Mouse (Mus musculus) CD8-positive naive resting alpha-beta T cell, adult 2 months (primary cell): ENCODE measurements around the gene Arrdc1.
"Not testable (repeated sequence)": the region's sequence is repeated elsewhere in the genome, so short reads cannot be mapped to it uniquely, and the experiment has no call there.

Source experiments
- DNase-seq, 2 experiments: peaks; one replicate each; pipeline ENCODE4 v3.0.0; 2022; ENCODE audit warnings: low read depth in 2 of 2, low spot score in 2 of 2

Arrdc1 gene

DNA sequence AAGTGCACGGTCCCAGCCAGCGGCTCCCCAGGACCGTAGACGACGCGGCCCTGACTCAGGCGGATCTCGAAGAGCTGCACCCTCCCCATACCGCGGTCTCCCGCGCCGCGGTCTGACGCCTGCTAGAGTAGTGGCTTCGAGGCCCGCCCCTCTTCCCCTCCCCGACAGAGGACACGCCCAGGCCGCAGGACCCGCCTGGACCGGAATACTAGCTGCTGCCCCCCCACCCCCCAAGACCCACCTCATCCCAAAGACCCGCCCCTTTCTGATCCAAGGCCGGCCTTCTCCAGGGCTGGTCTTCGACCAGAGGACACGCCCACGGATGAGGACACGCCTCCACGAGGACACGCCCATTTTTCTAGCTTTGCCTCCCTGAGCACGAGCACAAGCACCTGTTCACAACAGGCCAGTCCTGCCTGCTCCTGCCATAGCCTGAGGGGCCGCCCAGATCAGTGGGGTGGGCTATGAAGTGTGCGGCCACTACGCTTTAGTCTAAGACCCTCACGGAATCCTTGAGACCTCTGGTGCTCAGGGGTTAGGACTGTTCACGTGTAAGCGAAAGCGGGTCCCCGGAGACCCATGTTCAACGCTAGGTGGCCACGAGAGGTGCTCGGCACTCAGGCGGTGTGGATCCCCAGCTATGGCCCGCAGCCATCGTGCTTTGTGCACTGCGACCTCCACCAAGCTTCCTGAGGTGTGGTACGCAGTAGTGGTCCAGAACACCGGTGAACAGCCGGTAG lies at the start of gene Arrdc1:
Gene Arrdc1, minus strand, starts transcription at position 196 of the 740 bp plus-strand sequence.
- peak; percentile 91 to 97 for DNase-seq

DNA sequence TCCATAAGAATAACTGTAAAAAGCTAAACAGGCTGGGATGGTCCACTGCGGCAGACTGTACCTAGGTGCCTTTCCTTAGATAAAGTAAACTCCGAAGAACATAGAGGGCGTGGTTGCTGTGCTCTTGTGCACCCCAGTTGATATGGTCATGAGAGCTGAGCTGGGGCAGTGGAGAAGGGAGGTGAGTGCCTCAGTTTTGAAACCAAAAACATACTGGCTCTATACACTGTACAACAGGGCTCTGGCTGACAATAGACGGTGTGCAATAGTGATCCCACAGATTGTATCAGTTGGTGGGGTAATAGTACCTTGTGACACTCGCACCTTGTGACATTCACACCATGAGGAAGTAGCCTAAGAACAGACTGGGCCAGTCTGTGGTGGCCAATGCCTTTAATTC lies 41.9 kb upstream of the Arrdc1 start:
- no peak for DNase-seq

DNA sequence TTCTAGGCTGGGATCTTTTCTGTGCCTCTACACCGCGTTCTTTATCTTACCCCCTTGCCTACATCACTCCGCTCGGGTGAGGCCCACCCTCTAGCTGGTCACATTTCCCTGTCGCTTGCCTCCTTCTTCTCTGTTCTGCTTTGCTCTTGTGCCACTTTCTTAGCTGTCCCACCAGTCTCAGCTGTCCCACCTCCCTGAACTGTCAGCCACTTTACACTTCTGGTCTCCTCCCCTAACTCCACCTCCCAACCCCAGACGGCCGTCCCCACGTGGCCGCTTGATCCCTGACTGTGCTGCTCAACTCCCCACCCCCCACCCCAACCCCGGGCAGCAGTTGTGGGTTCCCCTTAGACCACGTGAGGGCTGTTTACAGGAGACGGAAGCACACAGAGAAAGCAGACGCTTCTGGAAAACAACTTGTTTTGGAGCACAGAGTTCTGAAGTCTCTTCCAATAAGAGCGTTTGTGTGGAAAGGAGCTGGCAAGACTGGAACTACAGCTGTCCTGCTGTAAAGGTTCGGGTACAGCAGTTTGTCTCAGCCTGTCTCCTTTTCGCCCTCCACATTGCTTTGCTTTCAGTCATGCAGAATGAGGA lies 40.7 kb upstream of the Arrdc1 start, which contains the start of gene Pnpla7:
Gene Pnpla7, plus strand, starts transcription at position 330 of the 594 bp plus-strand sequence.
- peak; percentile 83 to 85 for DNase-seq

DNA sequence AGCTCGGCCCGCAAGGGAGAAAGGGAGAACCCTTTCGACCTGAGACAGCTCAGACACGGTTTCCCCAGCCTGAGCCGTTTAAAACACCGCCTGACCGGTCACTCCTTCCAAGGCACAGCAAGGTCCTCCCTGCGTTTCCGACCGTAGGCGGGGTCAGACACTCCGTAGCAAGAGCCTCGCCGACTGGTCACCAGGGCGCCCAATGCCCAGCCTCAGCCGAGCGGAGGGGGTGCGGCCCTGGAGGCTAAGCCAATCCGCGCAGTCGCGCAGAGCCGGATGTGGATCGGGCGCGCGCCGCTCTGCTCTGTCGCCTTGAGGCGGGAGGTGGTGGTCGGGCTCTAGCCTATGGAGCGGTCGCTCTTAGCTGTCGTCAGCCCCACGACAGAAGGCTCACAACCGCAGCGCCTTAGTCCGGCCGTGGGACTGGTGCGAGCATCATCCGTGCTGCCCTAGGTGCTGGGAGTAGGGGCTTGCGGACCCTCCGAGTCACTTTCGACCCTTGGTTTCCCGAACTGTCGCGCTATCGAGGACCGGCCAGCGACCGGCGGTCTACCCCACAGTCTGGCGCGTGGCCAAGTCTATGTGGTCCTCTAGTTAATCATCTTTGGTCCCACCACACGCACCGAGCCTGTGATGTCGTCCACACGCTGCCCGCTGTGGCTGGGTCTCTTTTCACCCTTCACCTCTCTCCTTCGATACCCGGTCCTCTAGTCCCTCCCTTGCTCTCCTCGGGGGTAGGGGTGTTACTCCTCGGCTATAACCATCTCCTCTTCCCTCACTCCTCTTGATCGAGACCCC lies 40.1 kb upstream of the Arrdc1 start, which contains the start of gene Mrpl41:
Gene Mrpl41, minus strand, starts transcription at position 193 of the 798 bp plus-strand sequence.
- peak; percentile 91 to 92 for DNase-seq

DNA sequence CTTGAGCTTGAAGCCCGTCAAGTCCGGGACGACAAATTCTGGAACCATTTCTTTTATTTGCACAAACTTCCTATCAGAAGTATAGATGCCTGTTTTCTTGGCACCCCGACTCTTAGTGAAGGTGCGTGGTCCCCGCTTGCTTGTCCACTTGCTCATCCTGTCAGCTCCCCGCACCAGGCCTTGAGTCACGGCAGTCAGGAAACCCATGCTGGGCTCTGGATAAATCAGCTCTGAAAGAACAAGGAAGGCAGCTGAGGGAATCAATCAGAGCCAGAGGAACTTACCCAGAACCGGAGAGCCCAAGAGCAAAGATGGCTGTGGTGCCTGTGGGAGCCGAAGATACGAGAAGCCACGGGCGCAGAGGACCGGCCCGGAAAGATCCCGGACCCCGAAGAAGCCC lies 39.4 kb upstream of the Arrdc1 start:
- not testable (repeated sequence) for DNase-seq

DNA sequence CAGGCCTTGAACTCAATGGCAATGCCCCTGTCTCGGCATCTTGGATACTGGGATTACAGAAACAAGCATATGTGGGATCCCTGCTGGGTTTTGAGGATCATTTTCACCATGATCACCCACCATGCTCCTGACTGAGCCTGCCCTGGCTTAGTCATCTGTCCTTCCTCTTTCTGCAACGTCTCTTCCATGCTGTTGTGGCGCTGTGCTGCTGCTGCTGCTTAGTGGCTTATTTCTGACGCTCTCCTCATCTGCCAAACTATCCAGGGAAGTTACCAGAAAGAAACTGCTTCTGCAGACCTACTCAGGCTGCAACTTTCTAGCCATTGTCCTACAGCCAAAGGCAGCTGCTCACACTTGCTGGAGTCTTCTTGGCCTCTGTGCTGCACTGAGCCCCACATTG lies 35.3 kb upstream of the Arrdc1 start:
- DNase-seq = no peak

DNA sequence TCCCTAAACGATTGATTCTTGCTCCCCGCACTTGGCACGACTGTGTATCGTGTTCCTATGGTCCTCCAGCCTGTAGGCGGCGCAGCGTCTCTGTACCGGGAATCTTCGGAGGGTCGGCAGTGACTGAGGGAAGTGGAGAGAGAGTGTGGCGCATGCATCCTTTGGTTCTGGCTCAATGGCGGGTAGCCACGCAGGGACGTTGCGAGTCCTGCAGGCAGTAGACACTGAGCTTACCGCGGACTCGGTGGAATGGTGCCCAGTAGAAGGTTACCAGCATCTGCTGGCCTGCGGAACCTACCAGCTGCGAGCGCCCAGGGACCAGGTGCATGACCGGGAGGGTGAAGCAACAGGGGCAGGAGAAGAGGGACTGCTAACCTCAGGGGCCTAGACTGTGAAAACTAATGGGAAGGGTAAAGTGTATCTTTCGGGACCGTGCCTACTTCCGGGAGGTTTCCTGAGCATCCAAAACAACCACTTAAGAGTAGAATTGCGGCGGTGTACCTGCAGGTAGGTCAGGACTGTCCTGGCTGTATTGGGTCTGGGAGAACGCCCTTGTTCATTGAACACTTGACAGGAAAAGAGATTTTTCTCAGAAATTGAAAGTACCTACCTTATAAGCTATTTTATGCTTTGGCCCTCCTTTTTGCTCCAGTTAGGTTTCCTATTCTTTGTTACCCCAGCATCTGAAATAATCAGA lies 27.4 kb upstream of the Arrdc1 start, which contains the start of gene Dph7:
Gene Dph7, plus strand, starts transcription at position 97 of the 697 bp plus-strand sequence.
- DNase-seq = peak; percentile 81 to 87

DNA sequence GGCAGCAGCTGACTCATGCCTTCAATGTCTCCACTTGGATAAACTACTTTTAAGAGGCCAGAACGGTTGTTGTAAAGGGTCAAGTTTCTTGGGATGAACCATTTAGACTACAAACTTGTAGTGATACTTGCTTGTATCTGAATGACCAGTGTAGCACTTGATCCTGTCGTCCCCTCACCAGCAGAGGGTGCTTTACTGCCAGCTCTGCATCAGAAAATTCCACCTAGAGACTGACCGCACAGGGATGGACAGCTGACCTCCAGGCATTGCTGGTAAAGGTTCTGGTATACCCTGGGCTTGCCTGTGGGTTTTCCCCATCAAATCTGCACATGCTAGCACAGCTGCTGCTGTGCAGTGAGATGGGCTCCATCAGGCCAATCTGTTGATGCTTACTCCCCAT lies 25.9 kb upstream of the Arrdc1 start:
- DNase-seq = no peak

DNA sequence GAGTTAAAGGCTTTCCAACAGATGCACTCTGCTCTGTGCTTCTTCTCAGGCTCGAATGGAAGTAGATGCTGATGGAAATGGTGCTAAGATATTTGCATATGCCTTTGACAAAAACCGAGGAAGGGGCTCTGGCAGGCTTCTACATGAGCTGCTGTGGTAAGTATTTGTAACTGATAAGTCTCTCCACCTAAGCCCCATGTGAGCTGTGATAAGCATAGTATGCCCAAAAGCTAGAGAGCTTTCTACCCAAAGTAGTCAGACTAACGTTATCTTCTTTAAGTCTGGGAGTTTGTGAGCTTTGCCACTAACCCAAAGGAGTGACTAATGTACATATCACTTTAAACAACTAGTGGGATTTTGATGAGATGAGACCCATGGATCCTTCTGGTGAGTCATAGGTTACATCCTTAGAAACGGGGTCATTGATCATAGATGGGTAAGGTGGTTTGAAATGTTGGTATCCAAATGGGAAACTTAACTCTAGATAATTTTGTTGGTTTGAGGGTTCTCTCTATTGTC lies 17.5 kb upstream of the Arrdc1 start:
- DNase-seq = no peak

DNA sequence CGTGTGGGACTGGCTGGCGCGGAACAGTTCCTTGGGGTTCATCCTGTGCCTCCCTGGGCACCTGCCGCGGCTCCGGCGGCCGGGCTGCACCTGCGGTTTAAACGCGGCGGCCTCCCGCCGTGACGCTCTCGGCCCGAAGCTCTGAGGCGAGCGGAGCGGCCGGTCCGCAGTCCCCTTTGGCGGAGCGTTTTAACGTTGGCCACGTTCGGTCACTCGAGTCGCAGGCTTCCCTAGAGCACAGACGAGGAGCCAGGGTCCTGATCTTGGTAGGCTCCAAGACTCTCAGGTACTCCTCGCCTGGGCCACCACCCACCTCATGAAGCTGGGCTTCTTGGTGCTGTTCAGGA lies 15.1 kb upstream of the Arrdc1 start:
- no peak for DNase-seq

DNA sequence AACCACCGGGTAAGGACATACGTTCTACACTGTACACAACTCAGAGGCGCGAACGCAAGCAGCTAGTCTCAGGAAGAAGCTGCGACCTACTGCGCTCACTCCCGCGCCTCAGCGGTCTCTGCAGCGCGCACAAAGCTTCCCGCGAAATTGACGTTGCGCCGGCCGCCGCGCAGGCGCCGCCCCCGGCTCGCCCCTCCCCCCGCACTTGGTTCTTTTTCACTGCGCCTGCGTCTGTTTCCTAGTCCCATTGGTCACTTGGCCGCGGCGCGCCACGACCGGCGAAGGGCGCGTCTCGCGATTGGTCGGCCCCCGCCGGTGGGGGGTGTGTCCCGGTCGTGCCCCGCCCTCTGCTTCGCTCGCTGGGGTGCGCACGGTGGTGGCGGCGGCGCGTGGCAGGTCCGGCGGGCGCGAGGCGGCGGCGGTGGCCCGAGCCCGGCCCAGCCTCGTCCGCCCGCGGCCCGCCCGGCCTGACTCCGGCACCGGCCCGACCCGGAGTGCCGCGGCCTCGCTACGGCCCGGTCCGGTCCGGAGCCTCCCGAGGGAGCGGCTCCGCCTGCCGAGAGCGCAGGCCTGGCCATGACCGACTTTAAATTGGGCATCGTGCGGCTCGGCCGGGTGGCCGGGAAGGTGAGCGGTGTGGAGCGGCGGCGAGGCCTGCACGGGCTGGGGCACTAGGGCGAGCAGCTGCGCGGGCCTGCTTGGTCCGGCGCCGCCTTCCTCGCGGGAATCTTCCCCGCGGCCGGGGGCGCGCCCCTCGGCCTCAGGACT lies 14.6 kb upstream of the Arrdc1 start, which contains the start of gene Zmynd19:
Gene Zmynd19, plus strand, starts transcription at position 372 of the 768 bp plus-strand sequence.
- peak; percentile 96 to 97 for DNase-seq

DNA sequence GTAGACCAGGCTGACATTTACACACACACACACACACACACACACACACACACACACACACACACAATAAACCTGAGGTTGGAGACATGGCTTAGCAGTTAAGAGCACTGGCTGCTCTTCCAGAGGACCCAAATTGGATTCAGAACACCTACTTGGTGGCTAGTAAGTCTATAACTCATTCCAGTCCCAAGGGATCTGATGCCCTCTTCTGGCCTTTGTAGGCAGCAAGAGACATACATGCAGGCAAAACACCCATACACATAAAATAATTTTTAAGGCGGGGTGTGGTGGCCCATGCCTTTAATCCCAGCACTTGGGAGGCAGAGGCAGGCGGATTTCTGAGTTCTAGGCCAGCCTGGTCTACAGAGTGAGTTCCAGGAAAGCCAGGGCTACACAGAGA lies 9.3 kb upstream of the Arrdc1 start:
- DNase-seq = peak; percentile 13 to 20

DNA sequence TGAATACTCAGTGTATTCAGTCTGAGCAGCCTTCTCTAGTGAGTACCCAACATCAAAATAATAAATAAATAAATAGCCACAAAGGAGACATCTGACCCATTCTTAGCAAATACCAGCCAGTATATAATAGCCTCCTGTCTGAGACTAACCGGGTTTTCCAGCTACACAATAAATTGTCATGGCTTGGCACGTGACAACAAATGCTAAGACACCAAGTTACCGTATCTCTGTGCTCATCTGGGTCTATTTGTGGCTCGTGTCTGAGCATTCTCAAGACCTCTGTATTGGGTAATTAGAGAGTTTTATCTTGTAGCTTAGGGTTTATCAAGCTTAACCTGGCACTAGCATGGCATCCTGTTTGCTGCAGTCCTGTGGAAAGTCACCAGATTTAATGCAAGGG lies 7.0 kb upstream of the Arrdc1 start:
- no peak for DNase-seq

DNA sequence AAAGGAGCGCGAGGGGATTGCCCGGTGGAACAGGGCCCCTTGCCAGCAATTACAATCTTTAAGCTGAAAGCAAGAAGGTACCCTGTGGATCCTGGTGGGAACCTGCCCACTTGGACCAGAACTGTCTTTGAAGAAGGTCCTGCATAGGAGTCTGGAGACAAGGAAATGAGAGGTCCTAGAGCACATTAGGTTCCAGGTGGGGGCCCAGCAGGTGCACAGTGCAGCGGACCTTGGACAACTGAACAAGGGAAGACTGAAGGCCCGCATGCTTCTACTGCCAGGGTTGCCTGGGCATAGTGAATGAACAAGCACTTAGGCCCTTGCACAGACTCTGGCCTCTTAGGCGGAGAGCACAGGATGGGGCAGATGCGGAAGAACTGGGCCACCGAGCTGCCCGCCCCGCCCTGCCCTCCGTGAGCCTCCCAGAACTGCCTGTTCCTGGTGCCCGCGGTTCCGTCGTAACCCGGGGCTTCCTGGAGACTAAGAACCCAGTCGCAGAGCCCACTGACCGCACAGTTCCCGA lies 550 bp downstream of the Arrdc1 start:
- DNase-seq = peak in 1 of 2 experiments; percentile 14

DNA sequence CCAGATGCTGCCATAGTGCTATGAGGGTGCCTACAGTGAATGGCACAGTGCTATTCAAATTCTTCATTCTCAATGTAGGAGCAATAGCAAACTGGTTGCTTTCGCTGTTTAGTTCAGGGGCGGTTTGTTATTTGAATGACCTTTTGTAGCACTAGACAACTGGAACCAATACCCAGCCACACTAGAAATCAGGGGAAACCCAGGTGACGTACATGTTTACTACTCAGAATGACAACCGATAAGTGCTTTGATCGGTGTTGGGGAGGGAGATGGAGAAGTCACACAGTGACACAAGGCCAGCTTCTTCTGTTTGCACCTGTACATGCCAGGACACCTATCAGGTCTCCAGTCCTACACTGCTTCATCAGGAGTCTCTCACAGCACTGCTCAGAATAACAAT lies 5.5 kb downstream of the Arrdc1 start:
- DNase-seq = no peak

DNA sequence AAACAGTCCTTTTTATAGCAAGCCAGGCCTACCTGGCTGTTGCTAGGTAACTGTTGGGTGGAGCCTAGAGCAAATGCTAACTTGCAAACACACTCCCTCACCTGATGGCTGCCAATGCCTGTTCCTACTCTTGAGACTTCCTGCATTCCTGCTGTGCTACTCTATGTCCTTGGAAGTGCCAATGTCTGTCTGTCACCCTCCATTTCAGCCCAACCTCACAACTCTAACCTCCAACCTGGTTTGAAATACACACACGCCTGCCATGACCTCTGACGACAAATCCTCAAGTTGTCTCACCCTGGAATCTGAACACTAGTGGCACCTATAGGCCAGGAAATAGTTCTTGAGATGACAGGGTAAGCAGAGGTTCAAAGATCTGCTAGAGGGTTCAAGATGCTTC lies 5.9 kb downstream of the Arrdc1 start:
- no peak for DNase-seq

DNA sequence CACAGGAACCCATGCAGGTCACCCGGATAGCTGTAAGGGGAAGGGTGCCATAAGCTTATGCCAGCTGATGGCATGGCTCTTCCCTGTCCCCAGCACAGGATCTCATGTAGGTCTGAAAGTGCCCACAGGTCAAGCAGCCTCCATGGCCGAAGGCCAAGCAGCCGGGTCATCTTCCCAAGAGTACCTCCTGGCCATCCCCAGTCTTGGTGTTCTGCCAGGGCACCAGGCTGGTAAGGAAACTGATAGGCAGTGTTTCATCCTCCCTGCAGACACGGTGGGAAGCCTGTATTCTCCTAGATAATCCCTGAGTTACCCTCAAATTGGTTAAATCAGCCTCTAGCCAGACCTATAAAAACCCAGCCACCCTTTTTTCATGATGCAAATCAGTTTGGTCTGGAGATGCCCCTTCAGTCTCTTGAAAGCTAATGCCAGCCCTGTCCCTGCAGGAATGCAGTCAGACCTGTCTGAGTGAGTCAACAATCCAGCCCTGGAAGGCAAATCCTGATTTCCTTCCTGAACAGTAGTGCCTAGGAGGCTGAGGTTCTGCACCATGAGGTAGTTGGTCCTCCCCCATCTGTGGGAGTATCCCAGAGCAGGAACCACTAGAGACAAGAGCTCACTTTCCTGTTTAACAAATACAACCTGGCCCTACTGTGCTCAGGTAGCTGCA lies 7.1 kb downstream of the Arrdc1 start:
- DNase-seq = no peak

DNA sequence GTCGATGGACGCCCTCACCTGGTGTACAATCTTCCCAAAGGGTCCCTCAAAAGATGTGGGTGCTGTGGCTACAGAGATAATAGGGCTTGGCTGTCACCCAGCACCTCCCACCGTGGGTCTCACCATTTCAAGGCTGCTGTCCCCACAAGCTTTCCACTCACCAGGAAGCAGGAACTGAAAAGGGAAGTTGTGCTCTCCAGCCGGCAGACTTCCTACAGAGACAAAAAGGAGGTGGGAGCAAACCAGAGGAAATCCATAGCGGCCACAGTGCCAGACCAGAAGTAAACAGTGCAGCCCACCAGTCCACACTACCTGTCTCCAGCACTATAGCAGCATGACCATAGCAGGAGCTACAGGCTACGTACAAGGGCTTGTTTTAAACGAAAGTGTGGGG lies 8.1 kb downstream of the Arrdc1 start:
- no peak for DNase-seq

DNA sequence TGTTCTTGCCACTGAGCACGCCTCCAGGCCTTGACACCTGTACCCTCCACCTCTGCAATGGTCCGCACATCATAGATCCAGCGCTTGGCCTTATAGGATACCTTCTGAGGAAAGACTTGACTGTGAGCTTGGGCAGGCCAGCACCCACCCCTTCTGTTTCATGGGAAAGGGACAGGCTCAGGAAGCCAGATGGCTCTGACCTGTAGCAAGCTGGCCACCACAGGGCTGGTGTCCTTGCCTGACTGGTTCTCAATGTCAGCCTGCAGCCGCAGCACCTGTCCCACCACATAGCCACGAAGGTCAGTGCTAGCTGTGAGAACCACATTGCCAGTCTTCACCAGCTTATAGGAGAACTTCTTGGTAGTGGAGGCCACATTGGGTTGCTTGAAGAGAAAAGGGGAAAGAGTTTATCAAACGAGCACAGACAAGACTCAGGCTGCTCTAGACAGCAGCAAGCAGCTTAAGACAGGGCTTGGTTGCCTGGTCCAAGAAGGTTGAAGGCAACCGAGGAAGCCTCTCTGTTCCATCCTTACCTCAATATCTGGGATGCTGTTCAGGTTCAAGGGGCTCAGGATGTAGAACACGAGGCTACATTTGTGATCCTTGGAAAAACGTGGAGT lies 8.6 kb downstream of the Arrdc1 start:
- no peak for DNase-seq
